Mouse (Mus musculus): ENCODE results near the gene Ppp4r3a.
A peak's percentile ranks its signal among the peaks of the same experiment; 100 is the strongest.
"Not testable (repeated sequence)": the region's sequence is repeated elsewhere in the genome, so short reads cannot be mapped to it uniquely, and the experiment has no call there.

Gene Ppp4r3a

DNA sequence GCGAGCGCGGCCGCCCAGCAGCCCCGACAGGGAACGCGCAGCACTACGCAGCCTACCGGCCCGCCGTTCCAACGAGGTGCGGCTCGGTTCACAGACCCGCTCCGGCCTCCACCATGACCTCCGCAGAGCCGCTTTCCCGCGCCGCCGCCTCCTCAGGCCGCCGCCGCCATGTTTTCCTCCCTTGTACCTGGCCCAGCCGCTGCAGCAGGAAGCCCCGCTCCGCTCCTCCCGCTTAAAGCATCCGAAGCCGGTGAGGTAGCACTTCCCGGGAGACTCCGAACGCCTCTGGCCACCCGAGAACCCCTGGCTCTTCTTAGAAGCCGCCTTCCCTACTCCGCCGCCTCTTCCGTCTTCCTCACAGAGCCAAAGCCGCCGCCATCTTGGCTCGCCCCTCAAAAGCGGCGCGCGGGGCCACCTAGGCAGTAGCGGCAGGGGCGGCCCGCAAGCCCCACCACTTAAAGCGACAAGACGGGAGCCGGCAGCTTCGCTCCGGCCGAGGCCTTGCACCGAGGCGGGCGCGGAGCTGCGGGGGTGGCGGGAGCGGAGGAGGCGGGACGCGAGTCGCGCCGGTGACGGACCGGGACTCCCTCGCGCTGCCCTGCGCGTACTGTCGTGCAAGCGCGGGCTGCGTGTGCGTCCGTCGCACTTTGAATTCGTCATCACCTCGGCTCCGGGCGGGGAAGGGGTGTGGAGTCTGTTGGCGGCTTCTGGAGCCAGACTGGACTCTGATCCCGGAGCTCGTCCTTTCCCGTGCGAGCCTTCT, at the start of gene Ppp4r3a:
Gene Ppp4r3a (minus strand): TSS at position 627 of the 763 bp plus-strand sequence.
- peak; percentile 95 for DNase-seq (ENCODE audit: low spot score)

DNA sequence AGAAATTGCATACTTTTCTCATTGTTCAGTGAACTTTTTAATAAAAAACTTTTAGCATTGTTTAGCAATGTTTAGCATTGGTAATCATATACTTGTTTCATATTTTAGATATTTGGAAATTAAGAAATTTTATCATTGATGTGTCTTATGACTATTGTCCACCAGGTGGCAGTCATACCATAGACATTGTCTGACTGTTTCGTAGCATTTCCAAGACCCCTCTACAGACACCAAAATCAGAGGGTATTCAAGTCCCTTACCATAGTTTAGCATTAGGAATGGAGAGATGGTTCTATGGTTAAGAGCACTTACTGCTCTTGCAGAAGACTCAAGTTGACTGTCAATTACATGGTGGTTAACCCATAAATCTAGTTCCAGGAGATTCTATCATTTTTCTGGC, 39.5 kb upstream of the Ppp4r3a start:
- DNase-seq (ENCODE audit: low spot score), result no peak

DNA sequence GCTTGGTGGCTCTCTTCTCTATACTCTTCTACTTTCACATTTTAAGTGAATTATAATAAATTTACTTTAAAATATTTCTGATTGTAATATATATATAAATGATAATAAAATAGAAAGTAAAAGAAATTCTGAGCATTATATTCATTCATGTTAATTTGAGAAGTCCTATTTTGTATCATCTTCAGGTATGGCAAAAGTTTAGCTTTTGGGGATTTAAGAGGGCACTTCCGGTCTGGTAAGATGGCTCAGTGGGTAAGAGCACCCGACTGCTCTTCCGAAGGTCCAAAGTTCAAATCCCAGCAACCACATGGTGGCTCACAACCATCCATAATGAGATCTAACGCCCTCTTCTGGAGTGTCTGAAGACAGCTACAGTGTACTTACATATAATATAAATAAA, 38.6 kb upstream of the Ppp4r3a start:
- DNase-seq (ENCODE audit: low spot score), result not testable (repeated sequence)

DNA sequence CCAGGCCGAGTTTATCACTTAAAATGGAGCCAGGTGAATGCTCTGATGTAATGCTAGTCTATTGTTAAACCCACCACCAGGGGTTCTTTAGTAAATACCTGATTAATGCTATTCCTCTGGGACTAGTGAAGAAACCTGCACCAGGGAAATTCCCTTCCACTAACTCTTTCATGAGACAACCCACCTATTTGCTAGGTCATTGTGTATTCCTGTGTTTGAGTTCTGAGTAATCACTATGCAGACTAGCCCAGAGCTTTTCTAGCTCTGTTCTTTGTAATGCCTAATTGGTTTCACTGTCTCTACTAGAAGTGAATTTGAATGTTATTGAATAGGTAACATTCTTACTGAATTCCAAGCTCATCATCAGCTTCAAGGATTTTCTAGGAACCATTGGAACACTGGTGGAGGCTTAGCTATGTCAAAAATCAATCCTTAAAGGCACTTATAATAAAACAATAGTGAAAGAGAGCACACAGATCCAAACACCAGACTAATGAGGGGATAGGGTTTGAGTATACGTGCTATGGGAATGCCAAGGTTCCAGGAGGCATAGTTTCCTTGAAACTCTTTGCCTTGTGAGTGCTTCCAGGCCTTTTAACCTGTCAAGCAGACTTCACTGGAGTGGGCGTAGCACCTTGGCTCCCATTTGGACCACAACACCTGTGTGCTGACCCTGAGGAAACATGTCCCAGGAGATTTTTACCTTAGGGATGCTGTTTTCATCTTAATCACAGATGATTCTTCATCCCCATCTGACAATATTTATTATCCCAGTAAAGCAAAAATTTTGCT, 26.5 kb upstream of the Ppp4r3a start:
- not testable (repeated sequence) for DNase-seq (ENCODE audit: low spot score)

DNA sequence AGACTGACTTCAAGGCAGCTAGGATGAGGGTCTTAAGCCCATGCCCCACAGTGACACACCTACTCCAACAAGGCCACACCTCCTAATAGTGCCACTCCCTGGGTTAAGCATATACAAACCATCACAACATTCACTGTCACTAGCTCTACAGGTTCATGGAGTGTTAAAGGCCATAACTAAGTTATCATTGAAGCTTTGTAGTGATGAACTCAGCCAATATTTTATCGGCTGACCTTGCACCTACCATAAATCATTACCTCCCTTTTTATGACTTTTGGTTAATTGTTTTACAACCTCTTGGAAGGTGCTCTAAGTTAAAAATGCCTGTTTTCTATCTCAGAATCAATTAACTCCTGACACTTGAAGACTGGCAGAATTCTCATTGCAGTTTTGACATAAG, 24.2 kb upstream of the Ppp4r3a start:
- DNase-seq (ENCODE audit: low spot score), result no peak

DNA sequence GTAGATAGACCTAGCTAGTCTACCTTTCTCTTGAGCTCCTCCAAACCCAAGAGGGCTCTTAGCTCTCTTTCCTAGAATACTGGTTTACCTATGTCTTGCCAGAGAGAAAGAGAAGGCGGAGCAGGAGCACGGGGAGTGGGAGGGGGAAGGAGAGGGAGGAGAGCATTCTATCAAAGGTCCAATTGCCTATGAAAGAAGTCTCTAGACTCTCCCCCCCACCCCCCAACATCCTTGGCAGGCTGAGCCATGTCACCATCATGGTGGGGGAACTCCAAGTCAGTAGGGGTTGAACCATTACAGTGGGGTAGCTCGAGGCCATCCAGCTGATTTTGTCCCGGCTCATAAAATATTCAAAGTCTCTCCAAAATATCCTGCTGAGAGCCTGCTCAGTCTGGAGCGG, 22.1 kb upstream of the Ppp4r3a start:
- DNase-seq (ENCODE audit: low spot score), result no peak

DNA sequence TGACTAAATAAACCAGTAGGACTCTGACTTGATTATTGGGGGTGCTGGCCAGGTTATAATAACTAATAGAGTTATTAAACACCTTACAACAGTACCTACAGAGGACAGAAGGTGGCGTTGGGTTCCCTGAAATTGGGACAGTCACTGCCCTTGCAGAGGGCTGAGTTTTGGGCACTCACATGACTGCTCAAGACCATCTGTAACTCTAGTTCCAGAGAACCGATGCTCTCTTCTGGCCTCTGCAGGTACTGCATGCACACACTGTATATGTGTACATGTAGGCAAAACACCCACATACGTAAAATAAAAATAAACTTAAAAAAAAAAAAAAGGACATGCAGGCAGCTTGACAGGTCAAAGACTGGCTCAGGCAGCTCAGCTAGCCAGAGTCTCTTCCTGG, 19.1 kb upstream of the Ppp4r3a start:
- DNase-seq (ENCODE audit: low spot score), result no peak

DNA sequence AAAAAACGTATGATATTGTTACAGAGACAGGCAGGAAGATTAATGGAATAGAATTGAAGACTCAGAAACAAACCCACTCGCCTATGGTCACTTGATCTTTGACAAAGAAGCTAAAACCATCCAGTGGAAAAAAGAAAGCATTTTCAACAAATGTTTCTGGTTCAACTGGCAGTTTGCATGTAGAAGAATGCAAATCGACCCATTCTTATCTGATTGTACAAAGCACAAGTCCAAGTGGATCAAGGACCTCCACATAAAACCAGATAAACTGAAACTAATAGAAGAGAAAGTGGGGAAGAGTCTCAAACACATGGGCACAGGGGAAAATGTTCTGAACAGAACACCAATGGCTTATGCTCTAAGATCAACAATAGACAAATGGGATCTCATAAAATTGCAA, 10.2 kb upstream of the Ppp4r3a start:
- DNase-seq (ENCODE audit: low spot score), result not testable (repeated sequence)

DNA sequence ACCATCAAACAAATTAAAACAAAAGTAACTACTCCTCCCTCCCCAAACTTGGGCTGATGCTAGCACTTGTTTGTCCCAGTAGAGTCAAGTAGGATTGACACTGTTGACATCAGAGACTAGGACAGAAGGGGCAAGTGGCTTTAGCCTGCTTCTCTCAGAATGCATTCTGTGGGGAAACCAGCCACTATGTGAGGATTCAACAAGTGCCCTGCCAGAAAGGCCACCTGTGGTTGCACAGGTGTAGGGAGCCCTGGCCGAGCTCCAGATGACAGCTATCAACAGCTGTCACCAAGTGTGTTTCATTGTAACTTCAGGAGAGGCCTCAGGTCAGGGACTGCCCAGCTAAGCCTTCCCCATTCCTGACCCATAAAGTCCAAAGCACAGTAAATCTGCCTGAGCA, 6.5 kb upstream of the Ppp4r3a start:
- DNase-seq (ENCODE audit: low spot score), result no peak

DNA sequence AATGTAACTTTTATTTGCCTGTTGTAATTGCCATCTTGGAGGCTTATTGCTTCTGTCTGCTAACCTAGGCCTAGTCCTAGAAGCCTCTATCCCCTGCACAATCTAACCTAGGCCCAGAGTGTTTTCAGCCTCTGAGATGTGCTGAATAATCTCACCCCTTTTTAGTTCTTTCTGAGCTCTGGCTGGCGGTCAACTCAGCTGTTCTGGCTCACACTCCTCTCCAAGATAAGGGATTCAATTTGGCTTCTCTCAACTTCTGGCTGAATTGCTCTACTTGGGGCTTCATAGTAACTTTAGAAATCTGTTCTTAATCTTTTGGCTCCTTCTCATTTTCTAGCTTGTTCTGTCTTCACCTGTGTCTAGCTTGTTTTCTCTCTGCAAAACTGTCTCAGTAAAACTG, 3.9 kb upstream of the Ppp4r3a start:
- no peak for DNase-seq (ENCODE audit: low spot score)

DNA sequence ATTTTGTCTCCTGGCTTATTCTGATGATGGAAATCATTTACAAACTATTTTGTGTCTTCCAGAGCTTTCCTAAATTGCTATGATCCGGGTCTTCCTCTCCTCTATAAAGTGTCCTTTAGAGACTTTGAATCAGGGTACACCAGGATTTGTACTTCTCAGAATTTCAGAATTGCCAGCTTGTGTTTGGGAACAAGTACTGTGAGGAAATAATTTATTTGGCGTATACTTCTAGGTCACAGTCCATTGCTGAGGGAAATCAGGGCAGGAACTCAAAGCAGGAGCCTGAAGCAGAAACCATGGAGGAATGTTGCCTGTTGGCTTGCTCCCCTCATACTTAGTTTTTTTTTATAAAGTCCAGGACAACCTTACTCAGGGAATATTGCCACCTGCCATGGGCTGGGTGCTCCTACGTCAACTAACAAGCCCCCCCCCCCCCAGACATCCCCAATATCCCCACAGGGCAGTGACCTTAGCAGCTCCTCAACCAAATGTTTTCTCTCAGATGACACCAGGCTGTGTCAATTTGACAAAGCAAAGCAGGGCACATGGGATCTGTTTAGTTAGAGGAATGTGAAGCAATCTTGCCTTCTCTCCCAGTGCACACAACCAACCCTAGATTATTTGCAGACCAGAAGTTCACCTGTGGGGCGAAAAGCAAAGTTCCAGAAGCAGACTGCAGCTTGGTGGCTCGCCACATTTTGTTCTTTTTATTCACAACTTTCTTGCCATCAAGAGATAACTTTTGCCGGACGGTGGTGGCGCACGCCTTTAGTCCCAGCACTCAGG, 1.6 kb upstream of the Ppp4r3a start:
- DNase-seq (ENCODE audit: low spot score), result no peak

DNA sequence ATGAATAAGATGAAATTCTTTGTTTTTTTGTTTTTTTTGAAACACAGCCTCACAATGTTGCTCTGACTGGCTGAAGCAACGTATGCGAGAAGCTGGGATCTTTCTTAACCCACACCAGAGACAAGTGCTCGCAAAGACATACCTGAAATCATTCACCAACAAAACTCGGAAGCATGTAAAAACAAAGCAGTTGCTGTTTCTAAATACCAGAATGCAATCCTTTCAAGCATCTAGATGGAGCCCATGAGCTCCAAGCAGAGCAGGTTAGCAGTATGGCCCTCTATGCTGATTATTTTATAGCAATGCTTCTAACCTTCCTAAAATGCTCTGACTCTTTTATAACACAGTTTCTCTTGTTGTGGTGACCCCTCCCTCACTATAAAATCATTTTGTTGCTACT, 735 bp upstream of the Ppp4r3a start:
- no peak for DNase-seq (ENCODE audit: low spot score)

DNA sequence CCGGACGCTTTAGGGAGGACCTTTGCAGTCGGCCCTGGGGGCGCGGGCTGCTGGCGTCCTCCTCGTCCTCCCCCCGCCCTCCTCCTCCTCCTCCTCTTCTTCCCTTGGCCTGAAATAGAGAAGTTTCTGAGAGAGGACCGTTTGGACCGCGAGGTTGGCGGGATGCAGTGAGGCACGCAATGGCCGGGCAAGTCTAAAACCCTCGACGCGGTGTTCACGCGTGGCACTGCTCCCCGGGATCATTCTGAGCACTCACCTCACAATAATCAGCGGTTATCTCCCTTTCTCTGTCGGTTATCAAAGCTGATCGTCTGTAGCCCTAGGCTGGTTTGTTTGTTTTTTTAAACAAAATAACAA, 315 bp upstream of the Ppp4r3a start:
- DNase-seq (ENCODE audit: low spot score), result no peak

DNA sequence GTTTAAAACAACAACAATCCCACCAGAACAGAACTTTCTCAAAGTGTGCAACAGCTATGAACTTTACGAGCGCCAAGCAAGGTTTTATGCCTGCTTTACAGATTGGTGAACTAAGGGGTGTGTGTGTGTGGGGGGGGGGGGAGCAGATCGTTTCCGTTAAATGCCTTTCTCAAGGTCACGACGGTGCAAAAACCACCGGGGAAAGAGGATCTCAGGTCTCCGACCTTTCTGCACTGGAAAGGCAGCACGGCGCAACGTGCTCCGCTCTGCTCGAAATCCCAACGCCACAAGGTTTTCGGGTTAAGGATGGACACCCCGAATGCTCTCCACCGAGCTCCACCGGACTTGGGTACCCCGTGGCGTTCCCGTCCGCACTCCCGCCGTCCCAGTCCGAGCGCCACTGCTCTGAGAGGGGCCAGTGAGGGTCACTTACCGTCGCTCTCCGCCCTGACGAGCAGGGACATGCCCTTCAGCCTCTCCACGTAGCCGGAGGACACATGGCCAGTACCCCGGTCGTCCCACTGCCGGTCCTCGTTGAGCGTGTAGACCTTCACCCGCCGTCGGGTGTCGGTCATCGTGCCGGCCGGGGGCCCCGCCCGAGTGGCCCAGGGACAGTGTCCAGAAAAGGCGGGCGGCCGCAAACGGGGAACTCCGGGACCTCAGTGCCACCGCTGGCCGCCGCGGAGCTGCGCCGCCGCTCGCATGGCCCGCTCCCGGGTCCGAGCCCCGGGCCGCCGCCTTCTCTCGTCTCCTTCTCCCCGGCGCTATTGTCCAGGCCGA, 1.0 kb downstream of the Ppp4r3a start:
- peak; percentile 19 for DNase-seq (ENCODE audit: low spot score)

DNA sequence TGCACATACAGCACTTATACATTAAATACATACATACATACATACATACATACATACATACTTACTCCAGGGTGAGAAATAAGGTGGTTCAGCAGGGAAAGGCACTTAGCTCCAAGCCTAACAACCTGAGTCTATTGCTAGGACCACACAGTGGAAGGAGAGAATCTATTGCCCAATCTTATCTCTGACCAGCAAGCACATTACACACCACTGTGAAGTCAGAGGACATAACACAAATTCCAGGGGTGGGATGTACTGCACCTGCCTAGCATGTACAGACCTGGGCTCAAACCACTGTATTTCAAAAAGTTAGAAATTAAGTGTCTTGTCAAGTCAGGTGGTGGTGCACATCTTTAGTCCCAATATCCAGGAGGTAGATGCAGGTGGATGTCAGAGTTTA, 5.5 kb downstream of the Ppp4r3a start:
- no peak for DNase-seq (ENCODE audit: low spot score)

DNA sequence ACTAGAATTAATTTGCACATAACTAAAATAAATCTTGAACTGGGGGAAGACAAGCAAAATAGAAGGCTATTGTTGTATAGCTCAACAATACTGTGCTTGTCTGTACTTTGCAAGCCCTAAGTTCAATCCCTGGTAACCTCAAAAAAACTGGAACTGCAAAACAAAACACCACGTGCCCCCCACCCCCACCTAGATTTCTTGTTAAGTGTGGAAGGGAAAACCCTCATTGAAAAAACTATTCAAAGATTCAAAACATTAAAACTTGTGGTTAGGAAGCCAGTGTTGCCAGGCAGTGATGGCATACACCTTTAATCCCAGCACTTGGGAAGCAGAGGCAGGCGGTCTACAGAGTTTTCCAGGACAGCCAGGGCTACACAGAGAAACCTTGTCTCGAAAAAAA, 8.1 kb downstream of the Ppp4r3a start:
- DNase-seq (ENCODE audit: low spot score), result no peak

DNA sequence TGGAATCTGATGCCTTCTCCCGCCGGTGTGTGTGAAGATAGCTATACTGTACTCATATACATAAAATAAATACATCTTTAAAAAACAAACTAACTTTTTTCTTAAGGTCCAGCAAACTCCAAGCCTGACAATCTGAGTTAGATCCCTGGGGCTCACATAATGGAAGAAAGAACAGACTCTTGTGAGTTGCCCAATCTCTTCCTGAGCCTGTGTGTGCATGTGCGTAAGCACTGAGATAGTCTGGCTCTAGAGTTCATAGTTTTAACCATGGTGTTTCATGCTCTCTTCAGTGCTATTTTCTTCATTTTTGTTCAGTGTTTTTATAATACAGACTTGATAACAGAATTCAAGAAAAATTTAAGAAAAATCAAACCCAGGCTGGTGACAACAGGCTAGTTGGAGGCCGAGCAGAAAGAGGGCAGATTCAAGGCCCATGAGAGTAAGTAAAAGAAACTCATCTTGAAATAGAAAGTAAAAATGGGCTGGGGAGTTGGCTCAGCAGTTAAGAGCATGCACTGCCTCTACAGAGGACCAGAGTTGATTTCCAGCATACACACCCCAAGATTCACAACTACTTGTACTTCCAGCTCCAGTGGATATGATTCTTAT, 8.6 kb downstream of the Ppp4r3a start:
- DNase-seq (ENCODE audit: low spot score), result no peak

DNA sequence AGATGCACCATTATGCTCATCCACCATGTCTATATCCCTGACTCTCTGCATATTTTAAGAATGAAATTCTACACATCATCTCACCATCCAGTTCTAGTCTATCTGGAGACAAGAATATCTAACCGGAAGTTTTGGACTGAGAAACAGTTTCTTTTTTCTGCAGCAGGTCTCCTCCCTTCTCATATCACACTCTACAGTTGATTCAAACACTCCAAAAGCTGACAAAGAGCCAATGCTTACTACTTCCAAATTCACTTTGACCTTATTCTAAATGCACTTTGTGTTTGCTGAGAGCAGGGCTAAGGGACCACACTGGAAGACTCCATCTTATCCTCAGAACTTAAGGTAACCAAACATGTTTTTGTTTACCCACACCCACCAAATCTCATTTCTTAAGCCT, 13.7 kb downstream of the Ppp4r3a start:
- no peak for DNase-seq (ENCODE audit: low spot score)

DNA sequence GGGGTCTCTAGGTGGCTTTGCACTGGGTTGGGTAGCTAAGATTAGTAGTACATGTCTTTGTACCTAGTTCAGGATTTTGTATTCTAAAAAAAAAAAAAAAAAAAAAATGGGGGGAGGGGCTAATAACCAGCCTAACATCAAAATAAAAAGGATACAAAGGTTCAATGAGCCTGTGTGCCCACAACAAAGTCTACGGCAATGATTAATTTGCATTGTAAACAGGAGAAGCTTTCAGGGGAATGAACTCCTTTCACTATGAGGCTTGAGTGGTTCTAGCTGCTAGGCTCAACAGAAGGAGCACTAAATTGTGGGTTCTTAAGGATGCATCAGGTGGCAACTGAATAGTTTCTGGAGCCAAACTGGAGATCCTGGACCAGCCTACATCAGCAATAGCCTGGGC, 17.2 kb downstream of the Ppp4r3a start:
- DNase-seq (ENCODE audit: low spot score), result no peak

DNA sequence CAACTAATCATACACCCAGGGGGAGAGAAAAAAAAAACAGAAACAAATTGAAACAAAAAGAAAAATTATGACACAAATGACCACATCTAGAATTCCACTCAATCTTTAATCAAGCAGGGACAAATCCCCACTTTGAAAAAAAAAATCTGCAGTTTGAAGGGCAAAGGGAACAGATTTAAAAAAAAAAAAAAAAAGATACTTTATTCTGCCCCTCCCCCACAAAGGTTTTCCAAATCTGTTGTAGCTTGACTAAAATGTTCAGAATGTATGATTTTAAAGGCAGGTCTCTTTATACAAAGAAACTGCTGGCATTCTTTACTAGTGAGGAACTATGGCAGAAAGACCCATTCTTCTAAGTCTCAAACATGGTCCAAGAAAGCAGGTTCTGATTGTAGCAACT, 43.5 kb downstream of the Ppp4r3a start:
- DNase-seq (ENCODE audit: low spot score), result no peak

DNA sequence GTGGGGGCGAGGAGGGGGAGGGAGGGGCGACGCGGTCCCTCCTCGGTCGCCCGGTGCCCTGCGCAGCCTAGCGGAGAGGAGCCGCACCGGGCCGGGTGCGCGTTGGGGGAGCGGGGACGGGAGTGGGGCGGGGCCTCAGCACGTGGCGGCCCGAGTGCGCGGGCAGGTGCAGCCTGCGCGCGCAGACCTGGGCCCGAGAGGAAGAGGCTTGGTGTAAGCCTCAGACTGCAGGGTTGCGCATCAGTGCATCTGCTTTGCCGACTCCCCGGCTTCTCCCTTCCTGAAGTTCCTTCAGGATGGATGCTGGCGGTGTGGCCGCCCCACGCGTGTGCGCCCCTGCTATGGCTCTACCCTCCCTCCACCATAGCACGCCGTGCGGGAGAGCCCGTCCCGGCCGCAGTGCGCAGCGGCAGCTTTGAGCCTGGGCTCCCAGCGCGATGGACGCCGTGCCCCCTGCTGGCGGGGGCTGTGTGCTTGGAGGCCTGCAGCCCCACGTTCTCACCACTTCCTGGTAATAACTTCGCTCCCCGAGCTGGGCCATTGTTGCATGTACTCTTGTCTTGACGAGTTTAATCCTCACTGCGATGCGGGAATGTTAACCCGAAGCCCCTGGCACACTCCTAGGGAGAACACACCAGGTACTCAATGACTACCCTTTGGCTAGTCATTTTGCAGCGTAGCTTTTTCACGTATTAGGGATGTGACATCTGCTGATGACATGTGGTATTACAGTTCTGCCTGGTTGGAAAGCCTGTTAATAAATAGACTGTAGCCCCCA, 54.4 kb downstream of the Ppp4r3a start, which contains the start of gene Ccdc88c:
Gene Ccdc88c (minus strand): TSS at position 103 of the 778 bp plus-strand sequence.
- peak; percentile 77 for DNase-seq (ENCODE audit: low spot score)
